Mouse (Mus musculus): ENCODE results near the gene Gulp1. TPM values are rescaled to one million over a fixed set of nuclear protein-coding genes. Genes with fewer than 3 reads are reported as not detected.

The Gulp1 gene
- 1.8 TPM for polyA plus RNA-seq (2012; fragmentation: generic; extraction: Trizol)
- long read RNA-seq, experiment 1, transcript Gulp1-201 (11 exons, 3,138 nt): major isoform, 15 of 25 reads
- long read RNA-seq, experiment 1, partial matches to known transcripts: 2 of 25 reads
- long read RNA-seq, experiment 1, other reads (novel, unspliced or antisense): 8 of 25 reads
- long read RNA-seq, experiment 2, transcript Gulp1-201 (11 exons, 3,138 nt): major isoform, 17 of 18 reads
- long read RNA-seq, experiment 2, partial matches to known transcripts: 0 of 18 reads
- long read RNA-seq, experiment 2, other reads (novel, unspliced or antisense): 1 of 18 reads

DNA sequence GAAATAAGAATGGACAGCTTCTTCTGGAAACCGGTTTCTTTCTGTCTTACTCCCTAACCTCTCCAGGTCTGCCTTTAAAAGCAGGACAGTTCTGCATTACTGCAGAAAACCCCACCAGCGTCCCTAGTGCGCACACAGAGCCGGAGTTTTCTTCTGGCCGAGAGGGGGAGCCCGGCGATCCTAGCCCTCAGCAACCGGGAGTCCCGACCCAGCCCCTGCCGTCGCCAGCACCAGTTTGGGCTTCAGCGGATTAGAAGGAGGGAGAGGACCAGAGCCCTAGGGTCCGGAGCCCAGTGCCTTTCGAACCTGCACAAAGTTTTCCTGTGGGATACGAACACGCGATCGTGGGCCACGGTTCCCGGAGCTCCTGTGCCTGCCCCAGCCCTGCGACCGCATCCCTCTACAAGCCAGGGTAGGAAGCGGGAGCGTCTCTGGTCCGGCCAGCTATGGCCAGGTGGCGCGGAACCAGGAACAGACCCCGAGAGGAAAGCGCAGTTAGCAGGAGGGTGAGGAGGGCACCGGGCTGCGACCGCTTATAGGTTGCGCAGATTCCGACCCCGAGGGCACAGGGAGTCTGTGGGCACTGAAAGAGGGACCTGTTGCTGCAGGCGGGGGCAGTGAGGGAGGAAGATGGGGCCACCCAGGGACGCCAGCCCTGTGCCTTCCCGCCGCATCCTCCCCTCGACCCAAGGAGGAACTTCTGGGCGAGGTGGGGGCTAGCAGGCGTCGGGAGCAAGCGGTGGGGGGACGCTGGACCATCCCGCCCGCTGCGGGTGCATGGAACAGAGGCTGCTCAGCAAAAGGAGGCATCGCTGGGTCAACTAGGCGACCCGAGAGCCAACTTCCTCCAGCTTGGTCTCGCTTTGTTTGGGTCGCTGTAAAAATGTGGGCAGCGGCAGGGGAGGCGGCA, at the start of gene Gulp1:
Gulp1 (plus strand) TSS at position 51 of the 910 bp plus-strand sequence.
- Histone ChIP-seq H3K27me3 (ENCODE audit: control insufficient read depth, insufficient read depth, insufficient read length) (no peaks in the 10 kb centered on the region), H3K36me3 (ENCODE audit: control insufficient read depth, insufficient read depth) (no peaks in the 10 kb centered on the region), H3K79me2 (ENCODE audit: control insufficient read depth, insufficient read depth) (no peaks in the 10 kb centered on the region), H3ac (ENCODE audit: control insufficient read depth, insufficient read length, low read depth) (peak within 1 kb of the TSS; percentile 6), H3K4me3 (ENCODE audit: insufficient read depth, poor library complexity, severe bottlenecking) (peak within 1 kb of the TSS; percentile 42), H3K79me3 (ENCODE audit: low read depth) (no peaks in the 10 kb centered on the region)
- TF ChIP-seq CTCF (IDR thresholded peaks at IDR 0.05; ENCODE audit: control insufficient read depth, insufficient read depth, insufficient read length) (peak; percentile 45), CEBPB (IDR thresholded peaks at IDR 0.05; ENCODE audit: low read depth) (no peak), MYOD1 (IDR thresholded peaks at IDR 0.05; ENCODE audit: control insufficient read depth, insufficient read length, low read depth) (no peak)

DNA sequence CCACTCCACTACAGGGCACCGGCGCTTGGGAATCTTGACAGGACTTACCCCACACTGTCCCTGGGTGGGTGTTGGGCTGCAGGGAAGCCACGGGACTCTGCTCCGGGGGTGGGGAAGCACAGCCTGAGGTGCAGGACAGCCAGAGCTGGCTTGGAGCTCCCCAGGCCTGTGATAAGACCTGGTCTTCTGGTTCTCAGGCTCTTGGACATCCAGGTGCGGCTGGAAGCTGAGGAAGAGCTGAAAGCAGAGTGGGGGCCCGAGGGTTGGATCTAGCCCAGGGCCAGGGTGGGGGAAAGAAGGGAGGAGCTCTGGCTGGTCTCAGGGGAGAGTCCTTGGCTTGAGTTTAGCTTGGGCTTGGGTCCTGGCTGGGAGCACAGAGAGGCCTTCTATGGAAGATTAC, 1.1 kb upstream of the Gulp1 start:
- Histone ChIP-seq H3K36me3 (ENCODE audit: control insufficient read depth, insufficient read depth) (no peaks in the 10 kb centered on the region), H3ac (ENCODE audit: control insufficient read depth, insufficient read length, low read depth) (no peak overlapping the region), H3K79me2 (ENCODE audit: control insufficient read depth, insufficient read depth) (no peaks in the 10 kb centered on the region), H3K79me3 (ENCODE audit: low read depth) (no peaks in the 10 kb centered on the region), H3K27me3 (ENCODE audit: control insufficient read depth, insufficient read depth, insufficient read length) (no peaks in the 10 kb centered on the region), H3K4me3 (ENCODE audit: insufficient read depth, poor library complexity, severe bottlenecking) (no peak overlapping the region)
- TF ChIP-seq CEBPB (IDR thresholded peaks at IDR 0.05; ENCODE audit: low read depth): no peak
- no peak for TF ChIP-seq MYOD1 (IDR thresholded peaks at IDR 0.05; ENCODE audit: control insufficient read depth, insufficient read length, low read depth)
- no peak for TF ChIP-seq MAX (IDR thresholded peaks at IDR 0.05)
- TF ChIP-seq CTCF (IDR thresholded peaks at IDR 0.05; ENCODE audit: control insufficient read depth, insufficient read depth, insufficient read length): no peak
- no peak for TF ChIP-seq FOSL1 (IDR thresholded peaks at IDR 0.05; ENCODE audit: insufficient read depth, low read length, poor library complexity, severe bottlenecking)
- no peak for TF ChIP-seq USF1 (IDR thresholded peaks at IDR 0.05; ENCODE audit: low read depth)
- no peak for TF ChIP-seq MYOG (IDR thresholded peaks at IDR 0.05; ENCODE audit: control insufficient read depth, extremely low read depth, insufficient read length)

DNA sequence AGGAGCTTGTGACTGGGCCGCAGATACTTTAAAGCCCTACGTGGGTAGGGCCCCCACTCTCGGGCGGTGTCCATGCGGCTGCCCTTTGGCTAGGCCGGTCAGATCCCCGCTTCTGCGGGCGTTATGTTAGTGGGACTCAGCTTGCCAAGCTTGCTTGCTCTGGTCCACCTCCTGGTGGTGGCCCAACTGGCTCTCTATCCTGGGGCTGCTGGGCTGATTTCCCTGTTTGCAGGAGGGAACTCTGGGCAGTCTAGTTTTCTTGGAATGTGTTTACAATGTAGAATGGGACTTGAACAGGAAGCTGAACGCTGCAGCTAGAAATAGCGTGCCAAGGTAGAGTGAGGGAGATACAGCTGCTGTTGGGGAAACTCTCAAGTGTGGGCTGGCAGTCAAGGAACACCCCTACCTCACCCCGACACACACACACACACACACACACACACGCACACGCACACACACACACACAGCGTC, 1.1 kb downstream of the Gulp1 start:
- TF ChIP-seq USF1 (IDR thresholded peaks at IDR 0.05; ENCODE audit: low read depth) (no peak), CTCF (IDR thresholded peaks at IDR 0.05; ENCODE audit: control insufficient read depth, insufficient read depth, insufficient read length) (no peak), MYOG (IDR thresholded peaks at IDR 0.05; ENCODE audit: control insufficient read depth, extremely low read depth, insufficient read length) (no peak), CEBPB (IDR thresholded peaks at IDR 0.05; ENCODE audit: low read depth) (no peak), MYOD1 (IDR thresholded peaks at IDR 0.05; ENCODE audit: control insufficient read depth, insufficient read length, low read depth) (no peak), MAX (IDR thresholded peaks at IDR 0.05) (no peak), FOSL1 (IDR thresholded peaks at IDR 0.05; ENCODE audit: insufficient read depth, low read length, poor library complexity, severe bottlenecking) (no peak)
- no peaks in the 10 kb centered on the region for H3K79me3 ChIP-seq (ENCODE audit: low read depth)
- H3ac ChIP-seq (ENCODE audit: control insufficient read depth, insufficient read length, low read depth): peak overlapping the region; percentile 6
- no peaks in the 10 kb centered on the region for H3K36me3 ChIP-seq (ENCODE audit: control insufficient read depth, insufficient read depth)
- H3K79me2 ChIP-seq (ENCODE audit: control insufficient read depth, insufficient read depth): no peaks in the 10 kb centered on the region
- no peaks in the 10 kb centered on the region for H3K27me3 ChIP-seq (ENCODE audit: control insufficient read depth, insufficient read depth, insufficient read length)
- peak overlapping the region; percentile 42 for H3K4me3 ChIP-seq (ENCODE audit: insufficient read depth, poor library complexity, severe bottlenecking)

DNA sequence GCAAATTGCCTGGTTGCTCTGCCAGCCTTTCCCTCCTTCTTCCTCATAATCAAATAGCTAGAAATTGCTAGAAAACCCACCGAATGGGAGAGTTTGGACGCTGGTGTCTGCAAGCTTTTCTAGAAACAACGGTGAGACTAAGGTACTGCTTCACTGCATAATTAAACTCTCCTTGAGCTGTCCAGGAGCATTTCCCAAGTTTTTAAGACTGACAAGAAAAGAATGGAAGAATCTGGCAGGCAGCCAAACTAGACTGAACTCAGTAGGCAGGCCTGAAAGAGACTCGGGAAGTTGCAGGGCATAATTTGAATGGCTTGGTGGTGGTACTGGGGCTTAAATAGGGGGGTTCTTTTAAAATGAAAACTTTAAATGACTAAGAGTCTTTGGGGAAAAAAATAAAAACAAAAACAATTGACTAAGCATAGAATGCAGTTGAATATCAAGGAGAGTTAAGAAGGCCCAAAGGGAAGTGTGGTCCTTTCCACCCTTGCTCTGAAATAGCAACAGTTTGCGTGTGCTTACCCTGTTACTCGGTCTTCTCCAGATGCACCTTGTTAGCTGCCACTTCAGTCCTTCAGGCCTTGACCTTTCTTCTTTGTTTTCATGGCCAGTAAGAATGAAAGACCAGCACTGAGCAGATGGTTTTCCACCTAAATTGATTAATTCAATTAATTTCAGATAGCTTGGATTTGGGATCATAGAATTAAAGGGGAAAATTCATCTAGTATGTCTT, 2.0 kb downstream of the Gulp1 start:
- Histone ChIP-seq H3K36me3 (ENCODE audit: control insufficient read depth, insufficient read depth) (no peaks in the 10 kb centered on the region), H3K4me3 (ENCODE audit: insufficient read depth, poor library complexity, severe bottlenecking) (no peak overlapping the region), H3K27me3 (ENCODE audit: control insufficient read depth, insufficient read depth, insufficient read length) (no peaks in the 10 kb centered on the region), H3K79me3 (ENCODE audit: low read depth) (no peaks in the 10 kb centered on the region), H3K79me2 (ENCODE audit: control insufficient read depth, insufficient read depth) (no peaks in the 10 kb centered on the region), H3ac (ENCODE audit: control insufficient read depth, insufficient read length, low read depth) (no peak overlapping the region)
- no peak for TF ChIP-seq CTCF (IDR thresholded peaks at IDR 0.05; ENCODE audit: control insufficient read depth, insufficient read depth, insufficient read length)
- TF ChIP-seq MAX (IDR thresholded peaks at IDR 0.05): no peak
- TF ChIP-seq FOSL1 (IDR thresholded peaks at IDR 0.05; ENCODE audit: insufficient read depth, low read length, poor library complexity, severe bottlenecking): no peak

DNA sequence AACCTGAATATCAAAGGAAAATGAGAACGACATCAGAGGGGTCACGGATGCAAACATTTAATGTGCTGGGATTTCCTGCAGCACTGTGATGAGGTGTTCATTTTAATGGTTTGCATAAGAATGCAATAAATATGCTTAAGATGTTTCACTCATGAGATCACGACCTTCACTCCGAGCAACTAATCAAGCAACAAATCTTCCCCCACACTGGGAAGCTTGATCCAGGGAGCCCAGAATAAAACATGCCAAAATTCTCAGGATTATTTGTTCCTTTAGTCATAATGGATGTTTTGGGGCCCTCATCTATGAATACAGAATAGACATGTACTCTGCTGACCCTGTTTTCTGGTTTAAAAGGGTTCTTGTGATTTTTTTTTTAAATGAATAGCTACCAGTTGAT, 16.1 kb downstream of the Gulp1 start:
- Histone ChIP-seq H3K36me3 (ENCODE audit: control insufficient read depth, insufficient read depth) (no peaks in the 10 kb centered on the region), H3K27me3 (ENCODE audit: control insufficient read depth, insufficient read depth, insufficient read length) (no peaks in the 10 kb centered on the region), H3K79me3 (ENCODE audit: low read depth) (no peaks in the 10 kb centered on the region), H3K4me3 (ENCODE audit: insufficient read depth, poor library complexity, severe bottlenecking) (no peak overlapping the region), H3ac (ENCODE audit: control insufficient read depth, insufficient read length, low read depth) (no peak overlapping the region), H3K79me2 (ENCODE audit: control insufficient read depth, insufficient read depth) (no peaks in the 10 kb centered on the region)
- no peak for TF ChIP-seq MAX (IDR thresholded peaks at IDR 0.05)
- TF ChIP-seq CEBPB (IDR thresholded peaks at IDR 0.05; ENCODE audit: low read depth): no peak
- no peak for TF ChIP-seq CTCF (IDR thresholded peaks at IDR 0.05; ENCODE audit: control insufficient read depth, insufficient read depth, insufficient read length)
- TF ChIP-seq MYOD1 (IDR thresholded peaks at IDR 0.05; ENCODE audit: control insufficient read depth, insufficient read length, low read depth): no peak
- no peak for TF ChIP-seq MYOG (IDR thresholded peaks at IDR 0.05; ENCODE audit: control insufficient read depth, extremely low read depth, insufficient read length)
- TF ChIP-seq USF1 (IDR thresholded peaks at IDR 0.05; ENCODE audit: low read depth): no peak
- no peak for TF ChIP-seq FOSL1 (IDR thresholded peaks at IDR 0.05; ENCODE audit: insufficient read depth, low read length, poor library complexity, severe bottlenecking)

All from C2C12 (cell line).